In genomic region chr5:26945169-26945920, GRCm38 (mm10) we compare ENCODE assay signal across 12 mouse cellular contexts.
DNase-seq lines count a peak whose midpoint lies in the region; ATAC-seq lines count a peak whose summit lies in the region.
"Had no signal": no experiment of that assay in that cellular context is flagged by ENCODE, and none has a peak within 500 bp of the region (broad histone marks: within the 10 kb centered on the region; RNA-seq: fewer than 3 reads in every experiment).

No protein-coding gene starts in this region.

- DNase-seq in left cerebral cortex, adult 18-20 months (ENCODE audit: low spot score in 2 of 2), result peak; percentile 11 to 47
- DNase-seq in right cerebral cortex, postnatal 4 days, result peak; percentile 13
- DNase-seq in heart, postnatal 10 days, result no peak
- DNase-seq in T-cell, adult 2 months (ENCODE audit: low spot score), result no peak
- DNase-seq: lung, postnatal 10 days had no signal

- H3K4me1 ChIP-seq in megakaryocyte, embryonic 14.5 days, result no peaks in the 10 kb centered on the region
- H3K4me1 ChIP-seq: heart, embryonic 13.5 days; kidney, embryonic 15.5 days; limb, embryonic 13.5 days had no signal

- intact Hi-C loops in heart, postnatal 10 days (cut with DNase I), result no loop called here

- H3K9me3 ChIP-seq in megakaryocyte, embryonic 14.5 days, result peaks cover 18% of the 10 kb centered on the region; the same call in 1 of the 2 replicates
- H3K9me3 ChIP-seq: heart, embryonic 13.5 days; kidney, embryonic 15.5 days; limb, embryonic 13.5 days had no signal

- H3K27me3 ChIP-seq in megakaryocyte, embryonic 14.5 days (replicated peaks), result no peaks in the 10 kb centered on the region
- H3K27me3 ChIP-seq: heart, embryonic 13.5 days; kidney, embryonic 15.5 days; limb, embryonic 13.5 days had no signal

- ATAC-seq in megakaryocyte, adult 5-6 weeks (ENCODE audit: poor library complexity, severe bottlenecking), result no peak
- ATAC-seq in frontal cortex, adult (ENCODE audit: low TSS enrichment), result peak; percentile 97

- H3K4me3 ChIP-seq in megakaryocyte, embryonic 14.5 days (replicated peaks), result peak overlapping the region; percentile 57
- H3K4me3 ChIP-seq: erythroblast, embryonic 14.5 days; heart, embryonic 13.5 days; kidney, embryonic 15.5 days; limb, embryonic 13.5 days had no signal

- no peaks in the 10 kb centered on the region for H3K36me3 ChIP-seq in megakaryocyte, embryonic 14.5 days (replicated peaks; ENCODE audit: low read length)
- H3K36me3 ChIP-seq: heart, embryonic 13.5 days; kidney, embryonic 15.5 days; limb, embryonic 13.5 days had no signal

Comparison
In these comparisons a context has a peak if more than half of its experiments do, and no peak if none do; other contexts are left out.
1. DNase-seq: peak in left cerebral cortex, adult 18-20 months (2 of 2) and right cerebral cortex, postnatal 4 days (single experiment); none in heart, postnatal 10 days (0 of 2) and T-cell, adult 2 months (single experiment).